Mouse (Mus musculus) liver, postnatal 0 days (tissue): ENCODE measurements around the gene Vat1. TPM values are rescaled to one million over a fixed set of nuclear protein-coding genes. Genes with fewer than 3 reads are reported as not detected.
"Not testable (repeated sequence)": the region's sequence is repeated elsewhere in the genome, so short reads cannot be mapped to it uniquely, and the experiment has no call there.

Source experiments
- ATAC-seq: fragments of 200-750 bp; cut with Nextera tagmentation; 2 replicates; pipeline ENCODE4 v1.8.0; 2017; ENCODE audit warnings: mild to moderate bottlenecking, moderate library complexity
- DNase-seq: peaks from one replicate; pipeline ENCODE4 v3.0.0-alpha.2; 2016
- H3K27ac ChIP-seq: fragments of 300-500 bp; sonication (generic); 2 replicates; pipeline ENCODE4 v1.5.1; 2014; ENCODE audit warnings: antibody characterized with exemption, moderate library complexity, mild to moderate bottlenecking, low read depth
- H3K27me3 ChIP-seq: fragments of 300-500 bp; sonication (generic); 2 replicates; pipeline ENCODE4 v1.6.1; 2014; ENCODE audit warnings: low read length, control low read depth, mixed read lengths; ENCODE audit not compliant: insufficient read depth
- H3K36me3 ChIP-seq: fragments of 300-500 bp; sonication (generic); replicated peaks from 2 replicates; pipeline ENCODE4 v1.6.1; 2014; ENCODE audit warnings: mild to moderate bottlenecking, control low read depth, low read length, moderate library complexity, mixed read lengths; ENCODE audit not compliant: insufficient read depth
- H3K4me1 ChIP-seq: fragments of 300-500 bp; sonication (generic); 2 replicates; pipeline ENCODE4 v1.6.1; 2014; ENCODE audit warnings: antibody characterized with exemption, mild to moderate bottlenecking, control low read depth; ENCODE audit not compliant: insufficient read depth
- H3K4me2 ChIP-seq: fragments of 300-500 bp; sonication (generic); 2 replicates; pipeline ENCODE4 v1.6.1; 2014; ENCODE audit warnings: low read depth, mild to moderate bottlenecking, low read length, moderate library complexity, mixed read lengths
- H3K4me3 ChIP-seq: fragments of 300-500 bp; sonication (generic); 2 replicates; pipeline ENCODE4 v1.5.1; 2014; ENCODE audit warnings: low read depth, low read length
- H3K9ac ChIP-seq: fragments of 300-500 bp; sonication (generic); replicated peaks from 2 replicates; pipeline ENCODE4 v1.6.1; 2014; ENCODE audit warnings: mild to moderate bottlenecking, moderate library complexity
- H3K9me3 ChIP-seq: fragments of 300-500 bp; sonication (generic); 2 replicates; pipeline ENCODE4 v1.6.1; 2016; ENCODE audit warnings: mild to moderate bottlenecking, control low read depth, low read length, mixed read lengths
- CTCF ChIP-seq: sonication (generic); IDR thresholded peaks from 2 replicates; pipeline ENCODE4 v1.5.1; 2016; ENCODE audit warnings: antibody characterized with exemption, low read depth
- EP300 ChIP-seq: IDR thresholded peaks from 2 replicates; pipeline ENCODE4 v1.6.1; 2016; ENCODE audit warnings: antibody characterized with exemption, low read depth, mild to moderate bottlenecking
- WGBS: fragments of 180-500 bp; shearing (Covaris S2); extraction: QIAGEN DNeasy Blood & Tissue Kit; methylation state at CpG from one replicate; pipeline ENCODE4 v1.1.7; 2014; ENCODE audit not compliant: insufficient replicate concordance; 5-methylcytosine and 5-hydroxymethylcytosine counted together
- polyA plus RNA-seq: library from polyadenylated mRNA; unstranded; fragments of >200 nt; fragmentation: Nextera tagmentation; extraction: Ambion mirVana; gene quantifications from 2 replicates; pipeline ENCODE4 v1.2.1, GENCODE M21; 2015

The Vat1 gene
- polyA plus RNA-seq, 1 experiment from 2014 or later, result 8.4 TPM

DNA sequence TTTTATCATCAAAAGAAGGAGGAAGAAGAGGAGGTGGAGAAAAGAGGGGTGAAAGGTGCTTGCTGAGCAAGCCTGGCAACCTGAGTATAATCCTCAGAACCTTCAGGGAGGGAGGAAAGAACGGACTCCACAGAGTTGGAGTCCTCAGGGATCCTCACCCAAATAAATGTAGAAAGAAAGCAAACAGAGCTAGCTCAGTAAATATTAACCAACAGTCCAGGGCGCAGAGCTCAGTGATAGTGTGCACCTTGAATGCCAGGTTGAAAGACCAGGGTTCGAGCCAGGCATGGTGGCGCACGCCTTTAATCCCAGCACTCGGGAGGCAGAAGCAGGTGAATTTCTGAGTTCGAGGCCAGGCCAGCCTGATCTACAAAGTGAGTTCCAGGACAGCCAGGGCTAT is 10.4 kb downstream of the Vat1 start:
- DNase-seq (no peak), ATAC-seq (peak; percentile 35; the same call in 1 of the 2 replicates)
- H3K9ac ChIP-seq, result no peak overlapping the region
- H3K36me3 ChIP-seq, result peaks cover 24% of the 10 kb centered on the region
- H3K4me3 ChIP-seq, result no peak overlapping the region
- peaks cover 22% of the 10 kb centered on the region; the same call in 1 of the 2 replicates for H3K4me1 ChIP-seq
- 64% methylated on average over 7 of the region's 7 CpGs for WGBS
- no peaks in the 10 kb centered on the region for H3K9me3 ChIP-seq
- H3K27ac ChIP-seq, result no peak overlapping the region
- no peak overlapping the region for H3K4me2 ChIP-seq
- TF ChIP-seq CTCF, result no peak
- TF ChIP-seq EP300, result no peak
- no peaks in the 10 kb centered on the region for H3K27me3 ChIP-seq

- ATAC-seq (no peak), DNase-seq (no peak)
- peaks cover 27% of the 10 kb centered on the region for H3K4me1 ChIP-seq
- no peaks in the 10 kb centered on the region for H3K27me3 ChIP-seq
- H3K4me2 ChIP-seq, result no peak overlapping the region
- H3K4me3 ChIP-seq, result no peak overlapping the region
- H3K9ac ChIP-seq, result no peak overlapping the region
- H3K9me3 ChIP-seq, result no peaks in the 10 kb centered on the region
- H3K36me3 ChIP-seq, result peaks cover 27% of the 10 kb centered on the region
- 83% methylated on average over 6 of the region's 6 CpGs for WGBS
- TF ChIP-seq CTCF (no peak), EP300 (no peak)
- no peak overlapping the region for H3K27ac ChIP-seq
Measured at GRCm38 (mm10) chr11:101454702-101455101, 11.3 kb downstream of the Vat1 start.

DNA sequence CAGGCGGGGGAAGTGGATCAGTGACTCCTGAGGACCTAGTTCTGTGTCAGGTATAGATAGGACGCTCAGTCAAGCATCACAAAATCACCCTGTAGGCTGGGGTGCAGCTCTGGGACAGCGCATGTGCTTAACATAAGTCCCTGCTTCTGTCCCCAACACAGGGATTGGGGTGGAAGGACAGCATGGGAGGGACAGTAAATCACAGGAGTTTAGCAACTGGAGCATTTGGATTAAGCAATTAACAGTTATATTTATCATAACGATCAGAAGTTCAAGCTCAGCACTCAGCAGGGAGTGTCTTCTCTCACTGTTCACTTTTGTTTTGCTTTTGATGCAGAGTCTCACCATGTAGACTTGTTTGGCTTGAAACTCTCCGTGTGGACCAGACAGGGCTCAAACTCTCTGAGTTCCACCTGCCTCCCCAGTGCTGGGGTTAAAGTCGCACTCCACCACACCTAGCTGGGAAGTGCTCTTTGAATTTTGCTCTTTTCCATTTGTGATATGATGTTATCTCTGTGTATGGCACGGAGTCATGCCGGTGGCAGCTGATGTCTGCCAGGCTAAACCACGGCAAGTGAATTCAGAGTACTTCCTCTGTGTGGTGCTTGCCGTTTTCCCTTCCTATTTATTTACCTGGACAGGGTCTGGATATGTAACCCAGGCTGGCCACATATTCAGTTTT is 13.8 kb downstream of the Vat1 start:
- no peak for ATAC-seq
- DNase-seq, result no peak

DNA sequence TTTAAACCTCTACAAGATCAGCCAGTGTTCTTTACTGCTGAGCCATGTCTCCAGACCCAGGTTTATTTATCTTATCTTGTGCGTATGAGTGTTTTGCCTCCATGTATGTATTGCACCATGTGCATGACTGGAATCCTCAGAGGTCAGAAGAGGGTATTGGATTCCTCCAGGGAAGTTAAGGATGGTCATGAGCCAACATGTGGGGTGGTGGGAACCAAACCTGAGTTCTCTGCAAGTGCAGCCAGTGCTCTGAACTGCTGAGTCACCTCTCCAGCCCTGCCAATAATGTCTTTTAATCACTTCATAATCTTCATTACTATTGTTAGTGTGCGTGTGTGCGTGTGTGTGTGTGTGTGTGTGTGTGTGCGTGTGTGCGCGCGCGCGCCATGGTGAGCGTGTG is 14.5 kb downstream of the Vat1 start:
- no peak overlapping the region for H3K4me3 ChIP-seq
- H3K4me1 ChIP-seq, result peaks cover 27% of the 10 kb centered on the region
- H3K36me3 ChIP-seq, result peaks cover 4% of the 10 kb centered on the region; the same call in 1 of the 2 replicates
- DNase-seq (no peak), ATAC-seq (no peak)
- no peaks in the 10 kb centered on the region for H3K27me3 ChIP-seq
- no peaks in the 10 kb centered on the region for H3K9me3 ChIP-seq
- TF ChIP-seq EP300 (no peak), CTCF (no peak)
- no peak overlapping the region for H3K4me2 ChIP-seq
- H3K9ac ChIP-seq, result no peak overlapping the region
- whole genome bisulfite sequencing, result 82% methylated on average over 10 of the region's 10 CpGs
- no peak overlapping the region for H3K27ac ChIP-seq

More for the DNA sequence above, 13.8 kb downstream of the Vat1 start:
- TF ChIP-seq CTCF, result no peak
- no peak for TF ChIP-seq EP300
- Histone ChIP-seq H3K9me3 (no peaks in the 10 kb centered on the region), H3K27me3 (no peaks in the 10 kb centered on the region), H3K27ac (no peak overlapping the region), H3K4me3 (no peak overlapping the region), H3K4me1 (peaks cover 27% of the 10 kb centered on the region), H3K4me2 (no peak overlapping the region), H3K36me3 (peaks cover 10% of the 10 kb centered on the region), H3K9ac (no peak overlapping the region)
- WGBS, result 58% methylated on average over 10 of the region's 10 CpGs

GRCm38 (mm10) chr11:101450394-101450793 is 15.6 kb downstream of the Vat1 start:
- no peak for TF ChIP-seq EP300
- TF ChIP-seq CTCF, result peak; percentile 51
- H3K9me3 ChIP-seq, result no peaks in the 10 kb centered on the region
- H3K27ac ChIP-seq, result no peak overlapping the region
- H3K4me1 ChIP-seq, result peaks cover 27% of the 10 kb centered on the region
- peaks cover 2% of the 10 kb centered on the region; the same call in 1 of the 2 replicates for H3K36me3 ChIP-seq
- H3K9ac ChIP-seq, result peak overlapping the region; percentile 28; the same call in 1 of the 2 replicates
- peak overlapping the region; percentile 79; the same call in 1 of the 2 replicates for H3K4me2 ChIP-seq
- ATAC-seq (no peak), DNase-seq (no peak)
- H3K4me3 ChIP-seq, result no peak overlapping the region
- no peaks in the 10 kb centered on the region for H3K27me3 ChIP-seq
- 88% methylated on average over 3 of the region's 3 CpGs for WGBS

- Histone ChIP-seq H3K4me1 (peaks cover 31% of the 10 kb centered on the region), H3K27ac (peak overlapping the region; percentile 94; the same call in 1 of the 2 replicates), H3K9ac (peak overlapping the region; percentile 82), H3K4me2 (peak overlapping the region; percentile 79), H3K4me3 (peak overlapping the region; percentile 84)
- WGBS, result 69% methylated on average over 4 of the region's 4 CpGs
- ATAC-seq, H3K9me3 ChIP-seq, DNase-seq, H3K36me3 ChIP-seq, H3K27me3 ChIP-seq: not testable (repeated sequence)
Measured at GRCm38 (mm10) chr11:101449596-101449995, 16.4 kb downstream of the Vat1 start.

- H3K4me1 ChIP-seq, result peaks cover 31% of the 10 kb centered on the region
- peak overlapping the region; percentile 82 for H3K9ac ChIP-seq
- H3K9me3 ChIP-seq, result no peaks in the 10 kb centered on the region
- TF ChIP-seq EP300, result no peak
- no peak for TF ChIP-seq CTCF
- ATAC-seq (peak; percentile 59), DNase-seq (no peak)
- peaks cover 15% of the 10 kb centered on the region for H3K36me3 ChIP-seq
- peak overlapping the region; percentile 94 for H3K27ac ChIP-seq
- WGBS, result 29% methylated on average over 4 of the region's 4 CpGs
- H3K4me2 ChIP-seq, result peak overlapping the region; percentile 79
- H3K27me3 ChIP-seq, result no peaks in the 10 kb centered on the region
- peak overlapping the region; percentile 84 for H3K4me3 ChIP-seq
Measured at GRCm38 (mm10) chr11:101448899-101449298, 17.1 kb downstream of the Vat1 start.
